Mouse (Mus musculus): ENCODE measurements around the gene Timd2.

GRCm38 (mm10) chr11:46747996-46748395 lies 41.1 kb upstream of the Timd2 start:
- TF ChIP-seq EP300 (optimal IDR thresholded peaks at IDR 0.05) = no peak
- no peak for TF ChIP-seq CTCF (IDR thresholded peaks at IDR 0.05; ENCODE audit: low read depth)
